Mouse (Mus musculus) kidney, adult 2 months (tissue): ENCODE results near the gene Zfp750.

Experiments
- CTCF ChIP-seq: fragments of 200-500 bp; conservative IDR thresholded peaks from 2 replicates; pipeline ENCODE4 v1.5.1; 2011; ENCODE audit warnings: low read depth, mild to moderate bottlenecking, control low read depth, low read length, moderate library complexity, mixed read lengths; ENCODE audit not compliant: insufficient read depth, insufficient read length
- POLR2A ChIP-seq: fragments of 200-500 bp; IDR thresholded peaks from one replicate; pipeline ENCODE4 v1.6.1; 2011; ENCODE audit warnings: low read depth, low read length, control low read depth

- TF ChIP-seq CTCF: no peak
- no peak for TF ChIP-seq POLR2A
Observed at GRCm38 (mm10) chr11:121490651-121491050, 28.5 kb downstream of the Zfp750 start.
